Mouse (Mus musculus): ENCODE measurements at regions not wholly inside any gene's neighbourhood (a gene's known extent, or its start where the extent isn't known, plus 50 kb on each side); places are given as distances from the start of the nearest gene placed in this dataset.

- TF ChIP-seq CTCF (IDR thresholded peaks at IDR 0.05; ENCODE audit: low read depth) (no peak), EP300 (IDR thresholded peaks at IDR 0.05; ENCODE audit: low read depth) (no peak)
These were observed 433.8 kb downstream of the Meis1 start for GRCm38 (mm10) chr11:18585031-18585430.
